Mouse (Mus musculus) cerebellum, adult (tissue): ENCODE data around the gene Rbms2.
A peak's percentile ranks its signal among the peaks of the same experiment; 100 is the strongest.
"Not testable (repeated sequence)": the region's sequence is repeated elsewhere in the genome, so short reads cannot be mapped to it uniquely, and the experiment has no call there.

ENCODE experiments used
- ATAC-seq: cut with Nextera tagmentation; 2 replicates; pipeline ENCODE4 v1.9.2; 2017; ENCODE audit warnings: mild to moderate bottlenecking, moderate library complexity, mixed read lengths; ENCODE audit not compliant: insufficient number of reproducible peaks, low FRiP score, low TSS enrichment

The Rbms2 gene

DNA sequence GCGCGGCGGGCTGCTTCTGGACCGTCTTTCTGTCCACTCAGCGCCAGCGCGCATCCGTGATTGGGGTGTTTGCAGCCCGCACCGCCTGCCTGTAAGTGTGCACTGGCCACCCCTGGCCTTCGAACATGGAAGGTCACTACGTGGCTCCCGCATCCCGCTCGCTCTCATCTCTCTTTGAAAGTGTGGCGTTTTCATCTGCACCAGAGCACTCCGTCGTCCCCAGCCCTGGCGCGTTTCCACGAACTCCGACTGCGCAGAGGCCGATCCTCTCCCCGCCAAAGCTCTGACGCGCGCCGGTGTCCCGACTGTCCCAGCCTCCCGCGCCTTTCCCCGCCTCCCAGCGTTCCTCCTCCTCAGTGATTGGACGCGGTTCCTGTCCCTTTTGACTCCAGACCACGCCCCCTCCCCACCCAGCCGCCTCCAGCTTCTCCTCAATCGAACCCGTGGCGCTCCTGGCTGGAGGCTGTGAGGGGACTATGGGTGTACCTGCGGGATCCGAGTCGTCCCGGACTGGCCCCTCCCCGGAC is 14.0 kb upstream of the Rbms2 start, which contains the start of gene Gls2:
Gene Gls2 (plus strand): TSS at position 434 of the 527 bp plus-strand sequence.
- ATAC-seq, result peak; percentile 95

- no peak for ATAC-seq
Measured at GRCm38 (mm10) chr10:128193113-128193512, 13.0 kb upstream of the Rbms2 start.

DNA sequence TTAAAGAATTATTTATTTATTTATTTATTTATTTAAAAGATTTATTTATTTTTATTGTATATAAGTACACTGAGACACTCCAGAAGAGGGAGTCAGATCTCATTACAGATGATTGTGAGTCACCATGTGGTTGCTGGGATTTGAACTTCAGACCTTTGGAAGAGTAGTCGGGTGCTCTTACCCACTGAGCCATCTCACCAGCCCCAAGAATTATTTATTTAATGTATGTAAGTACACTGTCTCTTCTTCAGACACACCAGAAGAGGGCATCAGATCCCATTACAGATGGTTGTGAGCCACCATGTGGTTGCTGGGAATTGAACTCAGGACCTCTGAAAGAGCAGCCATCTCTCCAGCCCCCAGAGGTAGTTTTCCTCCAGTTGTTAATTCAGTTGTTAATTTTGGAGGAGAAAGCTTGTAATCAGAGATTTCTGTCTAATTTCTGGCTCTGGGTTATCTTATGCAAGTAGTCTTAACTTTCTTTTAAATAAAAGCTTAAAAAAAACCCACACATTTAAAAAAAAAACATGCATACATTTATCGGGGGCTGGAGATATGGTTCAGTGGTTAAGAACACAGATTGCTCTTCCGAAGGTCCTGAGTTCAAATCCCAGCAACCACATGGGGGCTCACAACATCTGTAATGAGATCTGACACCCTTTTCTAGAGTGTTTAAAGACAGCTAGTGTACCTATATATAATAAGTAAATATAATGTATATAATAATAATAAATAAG is 12.1 kb upstream of the Rbms2 start:
- not testable (repeated sequence) for ATAC-seq

DNA sequence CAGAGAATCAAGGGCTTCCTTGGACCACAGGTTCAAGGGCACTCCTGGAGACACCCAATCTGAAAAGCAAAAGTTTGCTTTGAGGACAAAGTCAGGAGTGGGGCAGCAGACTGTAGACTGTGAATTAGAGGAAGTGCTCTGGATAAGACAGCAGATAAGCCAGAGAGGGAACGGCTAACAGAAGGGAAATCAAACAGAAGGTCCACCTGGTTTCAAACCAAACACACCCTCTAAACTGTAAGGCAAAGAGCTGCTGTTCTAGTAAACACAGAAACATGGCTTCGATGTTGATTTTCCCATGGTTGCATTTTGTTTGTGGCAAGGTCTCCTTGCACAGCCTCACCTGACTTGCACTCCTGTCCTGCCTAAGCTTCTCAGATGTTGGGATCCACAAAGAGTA is 11.4 kb upstream of the Rbms2 start:
- no peak for ATAC-seq

GRCm38 (mm10) chr10:128188242-128188877 is 8.3 kb upstream of the Rbms2 start:
- ATAC-seq, result no peak

- no peak for ATAC-seq
Measured at GRCm38 (mm10) chr10:128187181-128187605, 7.1 kb upstream of the Rbms2 start.

DNA sequence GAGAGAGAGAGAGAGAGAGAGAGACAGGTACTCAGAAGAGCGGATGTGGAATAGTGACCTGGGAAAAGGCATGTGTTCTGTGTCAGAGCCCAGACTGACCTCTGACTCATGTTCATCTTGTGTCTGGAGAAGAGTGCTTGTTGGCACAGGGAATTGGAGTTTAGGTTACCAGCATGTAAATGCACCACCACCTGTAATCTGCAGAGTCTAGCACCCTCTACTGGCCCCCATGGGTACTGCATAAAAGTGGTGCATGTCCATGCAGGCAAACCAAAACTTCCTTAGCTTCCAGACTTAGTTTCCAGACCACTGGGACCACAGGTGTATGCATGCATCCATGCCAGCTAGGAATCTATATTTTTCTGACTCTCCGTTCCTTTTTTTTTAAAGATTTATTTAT is 5.9 kb upstream of the Rbms2 start:
- ATAC-seq, result no peak; the same call in 1 of the 2 replicates

DNA sequence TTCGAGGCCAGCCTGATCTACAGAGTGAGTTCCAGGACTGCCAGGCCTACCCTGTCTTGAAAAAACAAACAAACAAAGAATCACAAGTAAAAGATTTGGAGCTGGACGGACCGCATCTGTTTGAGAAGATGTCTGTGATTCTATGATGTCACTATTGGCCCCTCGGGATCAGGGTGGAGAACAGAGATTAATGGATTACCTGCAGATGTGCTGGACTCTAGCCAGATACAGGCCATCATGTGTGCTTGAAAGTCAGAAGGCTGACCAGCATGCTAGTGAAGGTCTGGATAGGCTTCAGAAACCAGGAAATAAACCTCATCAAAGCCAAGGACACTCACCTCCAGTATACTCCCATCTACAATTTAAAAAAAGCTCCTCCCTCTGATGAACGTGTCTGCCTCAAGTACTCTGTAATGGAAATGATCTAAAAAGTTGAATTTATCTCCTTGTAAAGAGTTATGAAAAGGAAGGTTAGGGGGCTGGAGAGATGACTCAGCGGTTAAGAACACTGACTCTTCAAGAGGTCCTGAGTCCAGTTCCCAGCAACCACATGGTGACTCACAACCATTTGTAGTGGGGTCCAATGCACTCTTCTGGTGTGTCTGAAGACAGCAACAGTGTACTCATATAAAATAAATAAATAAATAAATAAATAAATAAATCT is 5.3 kb upstream of the Rbms2 start:
- ATAC-seq, result no peak

DNA sequence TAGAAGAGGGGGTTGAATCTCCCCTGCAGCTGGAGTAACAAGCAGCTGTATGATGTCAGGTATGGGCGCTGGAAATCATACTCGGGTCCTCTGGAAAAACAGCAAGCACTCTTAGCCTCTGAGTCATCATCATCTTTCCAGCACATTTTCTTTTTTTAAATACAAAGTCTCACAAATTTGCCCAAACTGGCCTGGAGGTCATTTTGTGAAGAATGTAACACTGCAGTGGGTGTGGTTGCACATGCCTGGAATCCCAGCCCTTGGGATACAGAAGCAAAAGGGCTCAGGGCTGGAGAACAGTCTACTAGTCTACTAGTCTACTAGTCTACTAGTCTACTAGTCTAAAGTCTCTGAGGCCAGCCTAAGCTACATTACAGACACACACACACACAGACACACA is 4.2 kb upstream of the Rbms2 start:
- ATAC-seq, result no peak

DNA sequence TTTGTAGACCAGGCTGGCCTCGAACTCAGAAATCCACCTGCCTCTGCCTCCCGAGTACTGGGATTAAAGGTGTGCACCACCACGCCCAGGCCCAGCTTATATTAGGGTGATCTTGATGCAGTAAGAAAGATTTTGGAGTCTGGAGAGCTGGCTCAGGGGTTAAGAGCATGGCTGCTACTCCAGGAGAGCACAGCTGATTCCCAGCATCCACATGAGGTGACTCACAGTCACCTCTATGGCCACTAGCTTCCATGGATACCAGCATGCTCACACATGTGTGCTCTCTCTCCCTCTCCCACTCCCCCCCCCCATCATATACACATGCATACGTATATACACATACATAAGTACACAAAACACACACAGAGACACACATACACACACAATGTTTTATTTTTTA is 2.8 kb downstream of the Rbms2 start:
- no peak for ATAC-seq

- ATAC-seq, result no peak; the same call in 1 of the 2 replicates
Measured at GRCm38 (mm10) chr10:128175996-128176755, 3.9 kb downstream of the Rbms2 start.

GRCm38 (mm10) chr10:128175302-128175701 is 4.8 kb downstream of the Rbms2 start:
- no peak for ATAC-seq

DNA sequence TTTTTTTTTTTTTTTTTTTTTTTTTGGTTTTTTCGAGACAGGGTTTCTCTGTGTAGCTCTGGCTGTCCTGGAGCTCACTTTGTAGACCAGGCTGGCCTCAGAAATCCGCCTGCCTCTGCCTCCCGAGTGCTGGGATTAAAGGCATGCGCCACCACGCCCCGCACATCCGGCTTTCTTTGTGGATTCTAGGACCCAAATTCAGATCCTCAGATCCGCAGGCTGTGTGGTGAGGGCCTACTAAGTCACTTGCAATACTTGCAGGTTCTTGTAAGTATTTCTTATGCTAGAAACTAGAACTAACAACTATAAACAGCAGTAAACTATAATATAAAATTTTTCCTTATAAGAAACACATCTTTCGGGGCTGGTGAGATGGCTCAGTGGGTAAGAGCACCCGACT is 8.7 kb downstream of the Rbms2 start:
- not testable (repeated sequence) for ATAC-seq

GRCm38 (mm10) chr10:128167091-128167490 is 13.0 kb downstream of the Rbms2 start:
- no peak for ATAC-seq

GRCm38 (mm10) chr10:128165726-128166125 is 14.4 kb downstream of the Rbms2 start:
- not testable (repeated sequence) for ATAC-seq

DNA sequence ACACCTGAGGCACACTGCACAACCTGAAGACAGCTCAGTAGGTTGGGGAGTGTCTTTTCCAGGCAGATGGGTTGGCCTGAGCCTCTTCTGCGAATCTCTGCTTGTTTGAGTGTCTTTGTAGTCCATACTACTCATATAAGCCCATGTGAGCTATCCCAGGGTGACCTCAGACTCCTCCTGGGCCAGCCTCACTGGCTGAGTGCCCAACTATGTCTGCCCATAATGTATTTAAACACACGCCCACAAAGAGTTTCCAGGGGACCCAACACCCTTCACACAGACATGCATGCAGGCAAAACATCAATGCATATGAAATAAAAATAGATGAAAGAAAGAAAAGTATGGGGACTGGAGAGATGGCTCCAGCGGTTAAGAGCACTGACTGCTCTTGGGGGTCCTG is 26.1 kb downstream of the Rbms2 start:
- ATAC-seq, result no peak

DNA sequence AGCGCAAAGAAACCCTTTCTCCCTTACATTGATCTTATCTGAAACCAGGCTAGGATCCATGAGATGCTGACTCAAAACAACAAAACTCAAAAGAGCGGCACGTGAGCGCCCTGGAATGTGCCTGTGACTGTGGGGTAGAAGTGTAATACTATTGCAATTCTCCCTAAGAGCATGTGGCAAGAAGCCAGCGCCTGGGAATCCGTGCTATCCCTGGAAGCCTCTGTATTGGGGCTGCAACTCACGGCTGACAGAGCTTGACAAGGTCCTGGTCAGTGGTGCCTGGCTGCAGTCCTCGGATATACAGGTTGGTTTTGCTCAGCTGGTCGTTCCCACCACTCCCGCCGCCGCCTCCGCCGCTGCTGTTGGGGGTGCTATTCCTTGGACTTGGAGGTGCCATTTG is 29.2 kb downstream of the Rbms2 start:
- ATAC-seq, result no peak

GRCm38 (mm10) chr10:128149592-128149991 is 30.5 kb downstream of the Rbms2 start:
- ATAC-seq, result no peak

DNA sequence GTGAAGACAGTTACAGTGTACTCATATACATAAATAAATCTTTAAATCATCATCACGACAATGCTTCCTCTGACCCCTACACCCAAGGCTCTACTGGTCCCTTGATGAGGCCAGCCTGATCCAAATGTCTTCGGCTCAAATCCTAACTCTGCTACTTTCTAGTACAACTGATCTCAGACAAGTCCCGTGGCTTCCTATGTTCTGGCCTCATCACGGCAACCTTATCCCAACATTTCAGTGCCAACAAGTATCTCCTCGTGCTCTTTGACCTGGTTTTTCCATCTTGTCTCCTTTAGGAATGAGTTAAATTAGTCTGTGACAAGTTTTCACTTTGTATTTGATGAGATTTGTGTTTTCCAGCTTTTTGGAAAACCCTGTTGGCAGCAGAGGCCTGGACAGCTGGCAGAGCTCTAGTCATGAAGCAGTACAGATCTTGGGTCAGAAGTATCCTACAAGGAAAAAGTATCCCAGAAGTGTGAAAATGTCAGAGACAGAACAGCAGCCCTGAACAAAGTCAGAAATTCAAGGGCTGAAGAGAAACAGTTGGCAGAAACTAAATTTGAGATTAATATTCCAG is 31.2 kb downstream of the Rbms2 start:
- no peak for ATAC-seq

GRCm38 (mm10) chr10:128144961-128145360 is 35.1 kb downstream of the Rbms2 start:
- no peak for ATAC-seq
